Mouse (Mus musculus) ES-E14 (cell line): ENCODE data around the gene Hist1h2ak. TPM values are rescaled to one million over a fixed set of nuclear protein-coding genes. Genes with fewer than 3 reads are reported as not detected.
"Not testable (repeated sequence)": the region's sequence is repeated elsewhere in the genome, so short reads cannot be mapped to it uniquely, and the experiment has no call there.

Source experiments
- DNase-seq: peaks from one replicate; pipeline ENCODE4 v3.0.0-alpha.2; 2013; ENCODE audit warnings: low read depth, low spot score
- H3K27ac ChIP-seq: 2 replicates; pipeline ENCODE4 v1.5.1; 2012; ENCODE audit warnings: low read depth, mild to moderate bottlenecking, low read length, moderate library complexity, mixed read lengths; ENCODE audit not compliant: poor library complexity, insufficient read depth, severe bottlenecking
- H3K36me3 ChIP-seq: 2 replicates; pipeline ENCODE4 v1.6.1; 2012; ENCODE audit warnings: mild to moderate bottlenecking, low read length, moderate library complexity, mixed read lengths; ENCODE audit not compliant: control insufficient read depth, poor library complexity, insufficient read depth, severe bottlenecking
- H3K4me1 ChIP-seq, 2 experiments: fragments of 150-350 bp in 1 of 2; sonication (generic) in 1 of 2; 2 replicates each; pipeline ENCODE4 v1.6.1; 2012; ENCODE audit warnings: low read length in 2 of 2, mild to moderate bottlenecking in 1 of 2, mixed read lengths in 1 of 2; ENCODE audit not compliant: control insufficient read depth in 2 of 2, insufficient read depth in 2 of 2, poor library complexity in 1 of 2
- H3K4me3 ChIP-seq, 2 experiments: fragments of 150-350 bp in 1 of 2; sonication (generic) in 1 of 2; 2 replicates each; pipeline ENCODE4 v1.5.1; 2012; ENCODE audit warnings: low read length in 2 of 2, low read depth in 1 of 2, mild to moderate bottlenecking in 1 of 2, mixed read lengths in 1 of 2; ENCODE audit not compliant: insufficient read depth in 1 of 2, poor library complexity in 1 of 2, severe bottlenecking in 1 of 2
- H3K9ac ChIP-seq: 2 replicates; pipeline ENCODE4 v1.6.1; 2012; ENCODE audit warnings: low read depth, mild to moderate bottlenecking, low read length, mixed read lengths; ENCODE audit not compliant: poor library complexity, insufficient read depth, severe bottlenecking
- H3K9me3 ChIP-seq: fragments of 150-350 bp; sonication (generic); 2 replicates; pipeline ENCODE4 v1.6.1; 2012; ENCODE audit warnings: low read depth, mild to moderate bottlenecking, low read length; ENCODE audit not compliant: control insufficient read depth, insufficient read depth
- CHD2 ChIP-seq: IDR thresholded peaks from 2 replicates; pipeline ENCODE4 v1.6.1; 2014; ENCODE audit warnings: mild to moderate bottlenecking, low read depth, low read length, inconsistent platforms
- ZNF384 ChIP-seq: IDR thresholded peaks from 2 replicates; pipeline ENCODE4 v1.6.1; 2012; ENCODE audit warnings: low read depth, low read length, inconsistent platforms
- in situ Hi-C, 2 experiments: fragments of 600-800 bp; cut with MboI; formaldehyde crosslinking; loops; one replicate each; pipeline ENCODE4 v1.15.1; 2025; ENCODE audit warnings: low sequenced_read_pairs in 2 of 2, inconsistent platforms in 1 of 2; ENCODE audit not compliant: unreplicated experiment in 2 of 2
- total RNA-seq: library from RNA; depleted of rRNA; stranded (reverse); fragments of 300-350 nt; gene quantifications from 2 replicates; pipeline ENCODE4 v1.2.3, GENCODE M21; 2012

Gene Hist1h2ak
- total RNA-seq, 1 experiment, result 1,029 TPM

GRCm38 (mm10) chr13:21718381-21719080 is 35.1 kb downstream of the Hist1h2ak start:
- in situ Hi-C loops, result loop anchor here in 1 of 2 experiments (25.0 kb wide), 1 partner anchor 556 kb away; no protein-coding TSS in a partner anchor
- peak overlapping the region; percentile 79; the same call in 1 of the 2 replicates for H3K9ac ChIP-seq
- TF ChIP-seq ZNF384 (no peak), CHD2 (0 out of 2 replicates have a peak, but pooled peaks have one; percentile 37)
- no peaks in the 10 kb centered on the region for H3K4me1 ChIP-seq
- no peak for DNase-seq
- H3K4me3 ChIP-seq, result peak overlapping the region; percentile 2 to 63
- no peaks in the 10 kb centered on the region for H3K36me3 ChIP-seq
- H3K9me3 ChIP-seq, result no peaks in the 10 kb centered on the region
- H3K27ac ChIP-seq, result peak overlapping the region; percentile 79; the same call in 1 of the 2 replicates

- peak within 1 kb of the TSS; percentile 79 for H3K27ac ChIP-seq
- H3K36me3 ChIP-seq, H3K9me3 ChIP-seq, H3K4me1 ChIP-seq: not testable (repeated sequence)
- in situ Hi-C loops, result loop anchor here in 1 of 2 experiments (25.0 kb wide), 1 partner anchor 555 kb away; no protein-coding TSS in a partner anchor
- TF ChIP-seq CHD2, result peak; percentile 43
- peak within 1 kb of the TSS; percentile 90 for H3K9ac ChIP-seq
- DNase-seq, result peak; percentile 91
- H3K4me3 ChIP-seq, result peak within 1 kb of the TSS; percentile 51 to 77
These were observed 36.0 kb downstream of the Hist1h2ak start, which contains the start of gene Hist1h3h for GRCm38 (mm10) chr13:21717397-21718357. Hist1h3h (plus strand) TSS chr13:21717659.

- Histone ChIP-seq H3K9ac (peak overlapping the region; percentile 90), H3K27ac (peak overlapping the region; percentile 79), H3K4me3 (peak overlapping the region; percentile 51 to 77)
- H3K36me3 ChIP-seq, H3K4me1 ChIP-seq, DNase-seq, H3K9me3 ChIP-seq: not testable (repeated sequence)
- in situ Hi-C loops, result loop anchor here in 1 of 2 experiments (25.0 kb wide), 1 partner anchor 554 kb away; no protein-coding TSS in a partner anchor
These were observed 36.9 kb downstream of the Hist1h2ak start for GRCm38 (mm10) chr13:21716540-21717391.

DNA sequence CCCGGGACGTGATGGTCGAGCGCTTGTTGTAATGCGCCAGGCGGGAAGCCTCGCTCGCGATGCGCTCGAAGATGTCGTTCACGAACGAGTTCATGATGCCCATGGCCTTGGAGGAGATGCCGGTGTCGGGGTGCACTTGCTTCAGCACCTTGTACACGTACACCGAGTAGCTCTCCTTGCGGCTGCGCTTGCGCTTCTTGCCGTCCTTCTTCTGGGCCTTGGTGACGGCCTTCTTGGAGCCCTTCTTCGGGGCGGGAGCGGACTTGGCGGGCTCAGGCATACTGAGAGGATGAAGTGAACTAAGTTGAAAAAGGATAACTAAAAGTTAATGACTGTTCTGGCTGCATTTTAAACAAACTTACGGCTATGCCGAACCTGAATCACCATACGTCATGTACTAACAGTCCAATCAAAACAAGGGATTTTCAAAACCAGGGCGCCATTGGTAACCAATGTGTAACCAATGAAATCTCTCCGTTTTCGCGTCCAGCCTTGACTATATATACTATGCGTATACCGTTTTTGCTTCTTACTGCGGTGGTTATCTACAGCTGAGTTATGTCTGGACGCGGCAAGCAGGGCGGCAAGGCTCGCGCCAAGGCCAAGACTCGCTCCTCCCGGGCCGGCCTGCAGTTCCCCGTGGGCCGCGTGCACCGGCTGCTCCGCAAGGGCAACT is 37.6 kb downstream of the Hist1h2ak start, which contains the start of the genes Hist1h2bl and Hist1h2ai:
Gene Hist1h2bl (minus strand): TSS at position 280 of the 676 bp plus-strand sequence.
Gene Hist1h2ai (plus strand): TSS at position 559 of the 676 bp plus-strand sequence.
- H3K27ac ChIP-seq, result peak within 1 kb of the TSS; percentile 80
- not testable (repeated sequence) for H3K4me1 ChIP-seq, H3K9me3 ChIP-seq, H3K36me3 ChIP-seq
- H3K9ac ChIP-seq, result peak within 1 kb of the TSS; percentile 90
- in situ Hi-C loops, result loop anchor here in 1 of 2 experiments (25.0 kb wide), 1 partner anchor 554 kb away; no protein-coding TSS in a partner anchor
- DNase-seq, result peak; percentile 85
- peak within 1 kb of the TSS; percentile 52 to 77 for H3K4me3 ChIP-seq
- TF ChIP-seq CHD2, result peak; percentile 73; the same call in 1 of the 2 replicates
